Mouse (Mus musculus) G1E (cell line): Measurements from ENCODE around the gene Hist2h3c2. TPM values are rescaled to one million over a fixed set of nuclear protein-coding genes. Genes with fewer than 3 reads are reported as not detected.
A peak's percentile ranks its signal among the peaks of the same experiment; 100 is the strongest.
"Not testable (repeated sequence)": the region's sequence is repeated elsewhere in the genome, so short reads cannot be mapped to it uniquely, and the experiment has no call there.

Experiments used
- ATAC-seq: 2 replicates; pipeline ENCODE4 v1.8.0; 2016; ENCODE audit warnings: mild to moderate bottlenecking; ENCODE audit not compliant: insufficient number of reproducible peaks, poor library complexity, low FRiP score, severe bottlenecking; ENCODE audit errors: extremely low read depth
- DNase-seq: peaks from one replicate; pipeline ENCODE4 v3.0.0; 2012; ENCODE audit warnings: low spot score
- H3K27me3 ChIP-seq: 2 replicates; pipeline ENCODE4 v1.6.1; 2012; ENCODE audit warnings: mild to moderate bottlenecking, low read length, inconsistent platforms; ENCODE audit not compliant: insufficient read depth
- H3K36me3 ChIP-seq: replicated peaks from 2 replicates; pipeline ENCODE3; 2012; ENCODE audit warnings: mild to moderate bottlenecking, inconsistent platforms
- H3K4me1 ChIP-seq: 2 replicates; pipeline ENCODE4 v1.6.1; 2012; ENCODE audit warnings: low read depth, low read length, inconsistent platforms, mixed read lengths; ENCODE audit not compliant: insufficient read depth
- H3K4me3 ChIP-seq: 2 replicates; pipeline ENCODE4 v1.5.1; 2012; ENCODE audit warnings: low read depth, mild to moderate bottlenecking, inconsistent platforms, low read length, moderate library complexity, mixed read lengths
- H3K9me3 ChIP-seq: replicated peaks from 2 replicates; pipeline ENCODE4 v1.6.1; 2012; ENCODE audit warnings: inconsistent platforms
- CTCF ChIP-seq: IDR thresholded peaks from 2 replicates; pipeline ENCODE4 v1.5.1; 2012; ENCODE audit warnings: low read depth, low read length, inconsistent platforms, mixed read lengths
- GATA1 ChIP-seq: IDR thresholded peaks from 2 replicates; pipeline ENCODE4 v1.6.1; 2012; ENCODE audit warnings: borderline replicate concordance, low read length, inconsistent platforms, mixed read lengths
- GATA2 ChIP-seq: IDR thresholded peaks from 2 replicates; pipeline ENCODE4 v1.6.1; 2012; ENCODE audit warnings: low read depth, low read length, inconsistent platforms, borderline replicate concordance
- POLR2AphosphoS5 ChIP-seq: IDR thresholded peaks from 2 replicates; pipeline ENCODE4 v1.6.1; 2012; ENCODE audit warnings: low read depth, low read length, inconsistent platforms; ENCODE audit not compliant: insufficient replicate concordance
- TAL1 ChIP-seq: conservative IDR thresholded peaks from 2 replicates; pipeline ENCODE4 v1.6.1; 2012; ENCODE audit warnings: low read depth, low read length, inconsistent platforms, mixed read lengths
- polyA plus RNA-seq: library from polyadenylated mRNA; stranded (reverse); fragments of >175 nt; gene quantifications from 2 replicates; pipeline ENCODE4 v1.2.3, GENCODE M21; 2012
- total RNA-seq, 2 experiments: library from RNA; stranded (forward) in 1 of 2; stranded (reverse) in 1 of 2; fragments of 200-1000 nt in 1 of 2; fragments of >200 nt in 1 of 2; fragmentation: Nextera tagmentation in 1 of 2; gene quantifications; 2 replicates each; pipeline ENCODE4 v1.2.3; 2014 to 2017

Hist2h3c2 gene
- total and polyA plus RNA-seq, 3 experiments: 27.5 to 847 (median 558) TPM

GRCm38 (mm10) chr3:96240799-96241197, 1.9 kb upstream of the Hist2h3c2 start:
- Histone ChIP-seq H3K36me3 (no peaks in the 10 kb centered on the region), H3K4me1 (peaks cover 38% of the 10 kb centered on the region), H3K27me3 (no peaks in the 10 kb centered on the region), H3K4me3 (no peak overlapping the region), H3K9me3 (no peaks in the 10 kb centered on the region)
- DNase-seq (no peak), ATAC-seq (no peak)
- TF ChIP-seq GATA1: no peak
- no peak for TF ChIP-seq CTCF
- TF ChIP-seq POLR2AphosphoS5: no peak
- TF ChIP-seq TAL1: no peak
- TF ChIP-seq GATA2: no peak

DNA sequence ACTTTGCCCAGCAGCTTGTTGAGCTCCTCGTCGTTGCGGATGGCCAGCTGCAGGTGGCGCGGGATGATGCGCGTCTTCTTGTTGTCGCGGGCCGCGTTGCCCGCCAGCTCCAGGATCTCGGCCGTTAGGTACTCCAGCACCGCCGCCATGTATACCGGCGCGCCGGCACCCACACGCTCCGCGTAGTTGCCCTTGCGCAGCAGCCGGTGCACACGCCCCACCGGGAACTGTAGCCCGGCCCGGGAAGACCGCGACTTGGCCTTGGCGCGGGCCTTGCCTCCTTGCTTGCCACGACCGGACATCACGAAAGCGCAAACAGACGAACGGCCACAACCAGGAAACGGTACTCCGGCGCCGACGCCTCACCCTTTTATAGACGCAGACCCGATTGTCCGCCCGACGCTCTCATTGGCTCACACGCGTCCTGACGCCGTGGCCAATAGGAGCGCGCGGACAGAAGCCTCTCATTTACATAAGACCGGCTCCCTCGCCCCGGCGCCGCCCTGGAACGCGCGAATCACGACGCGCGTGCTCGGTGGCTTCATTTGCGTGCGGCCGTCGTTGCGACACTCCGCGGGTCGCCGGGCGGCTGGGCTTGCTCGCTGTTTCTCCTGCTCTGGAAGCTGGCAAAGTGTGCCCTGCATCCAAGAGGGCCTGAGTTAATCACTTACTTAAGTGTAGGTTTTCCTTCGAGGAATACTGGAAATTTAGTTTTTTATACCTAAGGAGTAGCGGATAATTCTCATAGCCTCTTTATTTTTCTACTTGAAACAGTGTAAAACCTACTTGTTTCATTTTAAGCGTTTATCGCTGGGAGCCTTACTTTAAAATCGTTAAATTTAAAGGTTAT, 1.2 kb upstream of the Hist2h3c2 start, which contains the start of gene Hist2h2aa2:
Gene Hist2h2aa2 (minus strand): TSS at position 328 of the 850 bp plus-strand sequence.
- DNase-seq: not testable (repeated sequence)
- H3K4me1 ChIP-seq: peaks cover 38% of the 10 kb centered on the region

GRCm38 (mm10) chr3:96237904-96238511, 919 bp downstream of the Hist2h3c2 start:
- Histone ChIP-seq H3K36me3 (no peaks in the 10 kb centered on the region), H3K4me1 (peaks cover 23% of the 10 kb centered on the region), H3K4me3 (peak overlapping the region; percentile 67), H3K27me3 (no peaks in the 10 kb centered on the region), H3K9me3 (no peaks in the 10 kb centered on the region)
- no peak for DNase-seq
- no peak for ATAC-seq
- TF ChIP-seq GATA2: no peak
- peak; percentile 85; the same call in 1 of the 2 replicates for TF ChIP-seq POLR2AphosphoS5

More for the DNA sequence above, 1.2 kb upstream of the Hist2h3c2 start, which contains the start of gene Hist2h2aa2:
- H3K27me3 ChIP-seq, H3K36me3 ChIP-seq, H3K9me3 ChIP-seq: not testable (repeated sequence)
- ATAC-seq: peak; percentile 74
- H3K4me3 ChIP-seq: peak within 1 kb of the TSS; percentile 67

- H3K36me3 ChIP-seq: no peaks in the 10 kb centered on the region
- no peaks in the 10 kb centered on the region for H3K9me3 ChIP-seq
- H3K4me1 ChIP-seq: peaks cover 22% of the 10 kb centered on the region
- peak overlapping the region; percentile 67 for H3K4me3 ChIP-seq
- no peaks in the 10 kb centered on the region for H3K27me3 ChIP-seq
- TF ChIP-seq GATA1 (no peak), CTCF (no peak), TAL1 (no peak), POLR2AphosphoS5 (peak; percentile 70; the same call in 1 of the 2 replicates), GATA2 (no peak)
- ATAC-seq (no peak), DNase-seq (no peak)
These were observed 1.5 kb downstream of the Hist2h3c2 start for GRCm38 (mm10) chr3:96237335-96237903.

DNA sequence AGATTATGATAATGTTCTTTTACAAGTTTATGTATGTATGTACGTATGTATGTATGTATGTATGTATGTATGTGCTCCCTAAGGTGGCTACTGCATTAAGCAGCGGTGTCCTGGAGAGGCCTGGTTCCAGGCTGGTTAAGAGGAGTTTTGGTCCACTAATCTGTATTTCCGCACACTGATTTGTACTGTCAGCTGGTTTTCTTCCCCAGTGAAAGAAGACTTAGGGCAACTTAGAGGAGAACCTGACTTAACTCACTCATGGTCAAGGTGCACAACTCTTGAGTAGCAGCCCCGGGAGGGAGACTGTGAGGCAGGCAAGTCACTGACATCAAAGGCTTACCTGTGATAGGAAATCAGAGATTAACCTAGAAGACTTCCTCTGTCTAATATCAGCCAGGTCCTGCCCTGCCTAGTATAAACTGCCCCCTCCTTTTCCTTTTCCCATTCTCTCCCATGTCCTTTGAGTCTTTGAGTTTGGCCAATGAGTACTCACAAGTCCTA, 2.0 kb downstream of the Hist2h3c2 start:
- ATAC-seq: no peak
- peaks cover 20% of the 10 kb centered on the region for H3K4me1 ChIP-seq
- no peak for DNase-seq
- peak overlapping the region; percentile 67; the same call in 1 of the 2 replicates for H3K4me3 ChIP-seq
- no peaks in the 10 kb centered on the region for H3K9me3 ChIP-seq
- no peaks in the 10 kb centered on the region for H3K36me3 ChIP-seq
- TF ChIP-seq GATA1 (no peak), POLR2AphosphoS5 (peak; percentile 27; the same call in 1 of the 2 replicates), GATA2 (no peak), TAL1 (no peak)
- no peaks in the 10 kb centered on the region for H3K27me3 ChIP-seq

- Histone ChIP-seq H3K4me1 (peaks cover 25% of the 10 kb centered on the region), H3K4me3 (no peak overlapping the region), H3K36me3 (no peaks in the 10 kb centered on the region), H3K9me3 (no peaks in the 10 kb centered on the region), H3K27me3 (no peaks in the 10 kb centered on the region)
- DNase-seq (no peak), ATAC-seq (no peak)
- TF ChIP-seq POLR2AphosphoS5: peak; percentile 89; the same call in 1 of the 2 replicates
- TF ChIP-seq GATA2: no peak
These were observed 3.1 kb downstream of the Hist2h3c2 start for GRCm38 (mm10) chr3:96235836-96236235.
